Mouse (Mus musculus) liver, postnatal 0 days (tissue): Measurements from ENCODE around the gene Sirt1. TPM values are rescaled to one million over a fixed set of nuclear protein-coding genes. Genes with fewer than 3 reads are reported as not detected.
"Not testable (repeated sequence)": the region's sequence is repeated elsewhere in the genome, so short reads cannot be mapped to it uniquely, and the experiment has no call there.

ENCODE experiments used
- ATAC-seq: fragments of 200-750 bp; cut with Nextera tagmentation; 2 replicates; pipeline ENCODE4 v1.8.0; 2017; ENCODE audit warnings: mild to moderate bottlenecking, moderate library complexity
- DNase-seq: peaks from one replicate; pipeline ENCODE4 v3.0.0-alpha.2; 2016
- H3K27ac ChIP-seq: fragments of 300-500 bp; sonication (generic); 2 replicates; pipeline ENCODE4 v1.5.1; 2014; ENCODE audit warnings: antibody characterized with exemption, moderate library complexity, mild to moderate bottlenecking, low read depth
- H3K27me3 ChIP-seq: fragments of 300-500 bp; sonication (generic); 2 replicates; pipeline ENCODE4 v1.6.1; 2014; ENCODE audit warnings: low read length, control low read depth, mixed read lengths; ENCODE audit not compliant: insufficient read depth
- H3K36me3 ChIP-seq: fragments of 300-500 bp; sonication (generic); replicated peaks from 2 replicates; pipeline ENCODE4 v1.6.1; 2014; ENCODE audit warnings: mild to moderate bottlenecking, control low read depth, low read length, moderate library complexity, mixed read lengths; ENCODE audit not compliant: insufficient read depth
- H3K4me1 ChIP-seq: fragments of 300-500 bp; sonication (generic); 2 replicates; pipeline ENCODE4 v1.6.1; 2014; ENCODE audit warnings: antibody characterized with exemption, mild to moderate bottlenecking, control low read depth; ENCODE audit not compliant: insufficient read depth
- H3K4me2 ChIP-seq: fragments of 300-500 bp; sonication (generic); 2 replicates; pipeline ENCODE4 v1.6.1; 2014; ENCODE audit warnings: low read depth, mild to moderate bottlenecking, low read length, moderate library complexity, mixed read lengths
- H3K4me3 ChIP-seq: fragments of 300-500 bp; sonication (generic); 2 replicates; pipeline ENCODE4 v1.5.1; 2014; ENCODE audit warnings: low read depth, low read length
- H3K9ac ChIP-seq: fragments of 300-500 bp; sonication (generic); replicated peaks from 2 replicates; pipeline ENCODE4 v1.6.1; 2014; ENCODE audit warnings: mild to moderate bottlenecking, moderate library complexity
- H3K9me3 ChIP-seq: fragments of 300-500 bp; sonication (generic); 2 replicates; pipeline ENCODE4 v1.6.1; 2016; ENCODE audit warnings: mild to moderate bottlenecking, control low read depth, low read length, mixed read lengths
- CTCF ChIP-seq: sonication (generic); IDR thresholded peaks from 2 replicates; pipeline ENCODE4 v1.5.1; 2016; ENCODE audit warnings: antibody characterized with exemption, low read depth
- EP300 ChIP-seq: IDR thresholded peaks from 2 replicates; pipeline ENCODE4 v1.6.1; 2016; ENCODE audit warnings: antibody characterized with exemption, low read depth, mild to moderate bottlenecking
- WGBS: fragments of 180-500 bp; shearing (Covaris S2); extraction: QIAGEN DNeasy Blood & Tissue Kit; methylation state at CpG from one replicate; pipeline ENCODE4 v1.1.7; 2014; ENCODE audit not compliant: insufficient replicate concordance; 5-methylcytosine and 5-hydroxymethylcytosine counted together
- polyA plus RNA-seq: library from polyadenylated mRNA; unstranded; fragments of >200 nt; fragmentation: Nextera tagmentation; extraction: Ambion mirVana; gene quantifications from 2 replicates; pipeline ENCODE4 v1.2.1, GENCODE M21; 2015

Gene Sirt1
- polyA plus RNA-seq, 1 experiment from 2014 or later: 2.8 TPM

- peak; percentile 54 for ATAC-seq
- H3K27ac ChIP-seq: no peak overlapping the region
These were observed 33.8 kb upstream of the Sirt1 start for GRCm38 (mm10) chr10:63415287-63415686.

DNA sequence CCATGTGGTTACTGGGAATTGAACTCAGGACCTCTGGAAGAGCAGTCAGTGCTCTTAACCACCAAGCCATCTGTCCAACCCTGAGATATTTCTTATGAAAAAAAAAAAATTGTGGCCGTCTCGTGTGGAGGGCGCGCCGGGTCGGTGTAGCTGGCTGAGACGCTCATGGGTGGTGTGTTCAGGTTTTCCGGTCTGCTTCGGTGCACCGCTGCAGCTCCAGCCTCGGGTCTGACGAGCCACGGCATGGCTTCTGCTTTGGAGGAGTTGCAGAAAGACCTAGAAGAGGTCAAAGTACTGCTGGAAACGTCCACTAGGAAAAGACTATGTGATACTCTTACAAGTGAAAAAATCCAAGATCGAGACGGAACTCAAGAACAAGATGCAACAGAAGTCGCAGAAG is 31.3 kb upstream of the Sirt1 start:
- no peak overlapping the region for H3K27ac ChIP-seq
- DNase-seq (no peak), ATAC-seq (no peak)
- H3K36me3 ChIP-seq: no peaks in the 10 kb centered on the region
- 79% methylated on average over 17 of the region's 17 CpGs for WGBS
- TF ChIP-seq EP300: no peak
- no peak for TF ChIP-seq CTCF
- H3K4me2 ChIP-seq: no peak overlapping the region
- H3K27me3 ChIP-seq: no peaks in the 10 kb centered on the region
- no peaks in the 10 kb centered on the region for H3K9me3 ChIP-seq
- no peak overlapping the region for H3K9ac ChIP-seq
- H3K4me3 ChIP-seq: no peak overlapping the region
- H3K4me1 ChIP-seq: peaks cover 17% of the 10 kb centered on the region

More at GRCm38 (mm10) chr10:63415287-63415686, 33.8 kb upstream of the Sirt1 start:
- Histone ChIP-seq H3K9ac (no peak overlapping the region), H3K9me3 (no peaks in the 10 kb centered on the region), H3K4me1 (peaks cover 14% of the 10 kb centered on the region), H3K4me3 (no peak overlapping the region), H3K4me2 (peak overlapping the region; percentile 51; the same call in 1 of the 2 replicates), H3K27me3 (no peaks in the 10 kb centered on the region), H3K36me3 (no peaks in the 10 kb centered on the region)
- WGBS: 47% methylated on average over 7 of the region's 7 CpGs
- TF ChIP-seq CTCF (no peak), EP300 (no peak)
- DNase-seq: no peak

GRCm38 (mm10) chr10:63411674-63412073 is 30.2 kb upstream of the Sirt1 start:
- not testable (repeated sequence) for H3K9me3 ChIP-seq, H3K36me3 ChIP-seq, H3K27ac ChIP-seq, H3K4me2 ChIP-seq, H3K4me3 ChIP-seq, H3K9ac ChIP-seq, DNase-seq, ATAC-seq, H3K27me3 ChIP-seq
- H3K4me1 ChIP-seq: peaks cover 13% of the 10 kb centered on the region
- WGBS: 68% methylated on average over 5 of the region's 7 CpGs

DNA sequence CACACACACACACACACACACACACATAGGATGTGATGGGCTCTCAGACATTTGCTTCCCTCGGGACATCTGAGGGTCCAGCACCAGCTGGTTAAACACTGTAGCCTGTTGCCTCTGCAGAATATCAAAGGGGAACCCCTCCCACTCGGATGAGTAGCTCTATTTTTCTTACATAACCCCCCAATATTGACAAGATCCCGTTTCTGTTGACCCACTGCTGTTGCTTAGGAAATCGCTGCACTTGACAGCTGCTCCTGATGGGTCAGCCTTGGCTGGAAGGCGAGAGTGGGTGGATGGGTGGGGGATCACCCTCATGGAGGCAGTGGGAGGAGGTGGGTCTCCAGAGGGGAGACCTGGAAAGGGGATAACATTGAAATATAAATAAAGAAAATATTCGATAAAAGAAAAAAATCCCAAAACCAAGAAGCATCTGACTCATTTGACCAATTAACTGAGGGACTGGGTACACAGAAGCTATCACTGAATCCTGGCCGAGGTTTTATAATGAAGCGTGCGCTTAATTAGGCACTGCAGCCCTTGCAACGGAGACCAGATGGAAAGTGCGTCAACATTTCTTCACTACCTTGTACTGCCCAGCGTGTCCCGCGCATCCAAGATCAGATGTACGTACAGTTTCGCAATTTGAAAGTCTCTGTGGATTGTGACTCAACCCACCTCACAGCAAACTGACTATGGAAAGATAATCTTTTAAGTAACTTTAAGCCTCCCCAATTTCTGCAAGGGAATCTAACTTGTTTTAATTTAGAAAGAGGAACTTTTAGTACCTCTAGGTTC is 28.9 kb upstream of the Sirt1 start:
- peak; percentile 79 for ATAC-seq
- no peak for TF ChIP-seq EP300
- no peak for TF ChIP-seq CTCF
- no peak for DNase-seq
- Histone ChIP-seq H3K4me1 (peaks cover 6% of the 10 kb centered on the region; the same call in 1 of the 2 replicates), H3K27me3 (no peaks in the 10 kb centered on the region), H3K9ac (no peak overlapping the region), H3K9me3 (no peaks in the 10 kb centered on the region), H3K4me2 (peak overlapping the region; percentile 55), H3K27ac (peak overlapping the region; percentile 51; the same call in 1 of the 2 replicates), H3K36me3 (peaks cover 5% of the 10 kb centered on the region; the same call in 1 of the 2 replicates), H3K4me3 (no peak overlapping the region)
- WGBS: 48% methylated on average over 16 of the region's 16 CpGs

DNA sequence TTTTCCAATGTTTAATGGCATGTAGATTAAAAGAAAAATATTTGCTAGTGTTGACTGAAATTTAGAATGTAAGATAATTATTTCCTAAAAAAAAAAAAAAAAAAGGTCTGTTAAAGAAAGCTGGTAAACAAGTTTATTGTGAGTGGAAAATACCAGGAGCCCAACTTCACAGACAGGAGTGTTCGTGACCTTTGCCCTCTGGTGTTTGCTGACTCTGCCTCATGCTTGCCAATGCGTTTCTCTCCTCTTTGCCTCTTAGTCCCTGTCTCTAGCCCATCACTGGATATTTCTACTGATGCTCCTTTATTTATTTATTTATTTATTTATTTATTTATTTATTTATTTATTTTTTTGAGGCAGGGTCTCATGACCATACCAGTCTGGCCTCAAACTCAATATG is 22.1 kb upstream of the Sirt1 start:
- no peak overlapping the region for H3K4me2 ChIP-seq
- no peak for TF ChIP-seq CTCF
- TF ChIP-seq EP300: no peak
- no peaks in the 10 kb centered on the region for H3K27me3 ChIP-seq
- WGBS: 68% methylated on average over 2 of the region's 2 CpGs
- peak overlapping the region; percentile 7; the same call in 1 of the 2 replicates for H3K27ac ChIP-seq
- H3K9me3 ChIP-seq: no peaks in the 10 kb centered on the region
- no peaks in the 10 kb centered on the region for H3K4me1 ChIP-seq
- H3K4me3 ChIP-seq: no peak overlapping the region
- ATAC-seq (peak; percentile 42; the same call in 1 of the 2 replicates), DNase-seq (no peak)
- H3K36me3 ChIP-seq: peaks cover 8% of the 10 kb centered on the region; the same call in 1 of the 2 replicates
- no peak overlapping the region for H3K9ac ChIP-seq

GRCm38 (mm10) chr10:63402731-63403504 is 21.4 kb upstream of the Sirt1 start:
- no peak overlapping the region for H3K4me2 ChIP-seq
- no peak overlapping the region for H3K9ac ChIP-seq
- no peak overlapping the region for H3K4me3 ChIP-seq
- peak overlapping the region; percentile 7; the same call in 1 of the 2 replicates for H3K27ac ChIP-seq
- H3K27me3 ChIP-seq: no peaks in the 10 kb centered on the region
- TF ChIP-seq EP300: no peak
- no peak for TF ChIP-seq CTCF
- ATAC-seq (peak; percentile 76), DNase-seq (no peak)
- WGBS: 55% methylated on average over 5 of the region's 5 CpGs
- H3K36me3 ChIP-seq: peaks cover 8% of the 10 kb centered on the region; the same call in 1 of the 2 replicates
- no peaks in the 10 kb centered on the region for H3K9me3 ChIP-seq
- H3K4me1 ChIP-seq: no peaks in the 10 kb centered on the region
